Mouse (Mus musculus) gastrocnemius, adult 8-10 months (tissue): ENCODE results near the gene Elp4. TPM values are rescaled to one million over a fixed set of nuclear protein-coding genes. Genes with fewer than 3 reads are reported as not detected.

Experiments
- DNase-seq, 2 experiments: peaks; one replicate each; pipeline ENCODE4 v3.0.0; 2022; ENCODE audit warnings: low spot score in 2 of 2
- total RNA-seq, 4 experiments: library from RNA; stranded (reverse); gene quantifications; 2 replicates each; pipeline ENCODE4 v1.2.4; 2022

The Elp4 gene
- total RNA-seq, 4 experiments from 2014 or later, result 8.1 to 10.2 (median 8.9) TPM

DNA sequence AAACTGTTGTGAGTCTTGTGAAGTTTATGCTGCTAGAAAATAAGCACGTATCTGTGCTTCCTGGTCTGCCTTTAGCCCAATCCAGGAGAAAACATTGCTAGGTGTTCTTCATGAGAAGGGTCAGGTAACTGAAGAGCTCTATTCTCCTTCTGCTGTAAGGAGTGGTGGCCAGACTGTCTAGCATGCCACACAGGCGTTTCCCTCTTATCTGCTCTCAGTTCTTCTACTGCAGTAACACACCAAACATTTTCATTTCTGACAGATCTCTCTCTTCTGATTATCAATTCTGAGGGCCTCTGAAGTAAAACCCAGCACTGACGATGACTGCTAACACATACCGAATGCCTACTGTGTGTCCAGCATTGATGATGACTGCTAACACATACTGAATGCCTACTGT lies 98.3 kb downstream of the Elp4 start:
- DNase-seq, result no peak

DNA sequence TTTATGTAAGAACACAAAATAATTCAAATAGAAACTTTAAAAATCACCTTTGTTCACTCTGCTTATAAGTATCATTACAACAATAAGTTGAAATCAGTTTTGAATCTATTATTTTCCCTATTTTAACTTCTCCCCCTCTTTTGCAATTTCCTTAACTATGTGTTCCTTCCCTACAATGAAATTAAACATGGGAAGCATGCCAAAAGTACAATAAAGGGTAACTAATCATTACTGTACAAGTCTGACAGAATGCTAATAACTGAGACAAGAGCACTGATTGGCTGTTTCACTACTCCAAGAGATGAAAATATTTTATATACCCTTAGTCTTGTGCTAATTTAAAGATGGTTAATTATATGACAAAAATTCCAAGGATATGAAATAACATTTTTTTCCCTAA lies 99.2 kb downstream of the Elp4 start:
- DNase-seq, result no peak

DNA sequence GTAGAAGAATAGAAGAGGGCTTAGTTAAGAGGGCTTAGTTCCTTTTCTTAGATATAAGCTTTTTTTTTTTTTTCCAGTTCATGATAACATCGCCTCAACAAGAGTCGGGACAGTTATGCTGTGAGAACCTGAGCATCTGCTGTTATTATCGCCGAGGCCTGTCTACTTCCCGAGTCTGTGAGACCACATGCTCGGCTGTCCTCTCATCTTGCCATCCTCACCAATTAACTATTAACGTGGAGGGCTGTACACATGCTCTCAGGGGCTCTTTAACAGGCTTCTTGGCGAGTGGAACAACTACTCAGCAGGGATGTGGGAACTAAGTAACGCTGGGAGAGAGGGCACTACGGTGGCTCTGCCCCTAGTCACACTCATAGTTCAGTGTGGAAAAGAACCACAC lies 99.9 kb downstream of the Elp4 start:
- no peak for DNase-seq

DNA sequence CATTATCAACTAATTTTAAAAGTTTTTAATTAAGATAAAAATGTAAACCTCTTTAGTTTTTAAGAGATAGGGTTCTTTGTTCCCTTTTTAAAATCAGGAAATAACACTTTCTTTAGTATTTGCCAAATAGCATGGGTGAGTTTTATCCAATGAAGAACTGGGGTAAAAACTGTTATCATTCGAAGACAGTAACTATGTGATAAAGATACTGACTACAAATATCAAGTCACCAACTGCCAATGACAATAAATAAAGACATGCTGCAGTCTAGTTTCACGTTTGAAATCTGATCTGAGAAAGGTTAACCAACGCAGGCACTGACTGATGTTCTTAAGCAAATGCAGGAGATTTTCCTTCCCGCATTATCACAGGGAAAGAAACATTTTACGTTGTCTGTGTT lies 100.9 kb downstream of the Elp4 start:
- DNase-seq, result no peak

DNA sequence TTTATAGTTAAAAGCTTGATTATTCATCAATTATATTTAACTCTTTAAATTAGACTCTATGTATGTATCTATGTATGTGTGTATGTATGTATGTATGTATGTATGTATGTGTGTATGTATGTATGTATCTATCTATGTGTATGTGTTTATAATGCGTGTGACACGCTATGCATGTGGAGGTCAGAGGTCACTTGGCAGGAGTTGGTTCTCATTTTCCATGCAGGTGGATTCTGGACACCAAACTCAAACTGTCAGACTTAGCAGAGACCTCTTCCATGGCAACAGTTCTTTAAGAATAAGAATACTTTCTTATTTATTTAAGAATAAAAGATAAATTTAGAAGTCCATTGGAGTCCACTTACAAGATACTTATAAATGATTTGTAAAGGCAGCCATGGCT lies 101.5 kb downstream of the Elp4 start:
- DNase-seq, result no peak

DNA sequence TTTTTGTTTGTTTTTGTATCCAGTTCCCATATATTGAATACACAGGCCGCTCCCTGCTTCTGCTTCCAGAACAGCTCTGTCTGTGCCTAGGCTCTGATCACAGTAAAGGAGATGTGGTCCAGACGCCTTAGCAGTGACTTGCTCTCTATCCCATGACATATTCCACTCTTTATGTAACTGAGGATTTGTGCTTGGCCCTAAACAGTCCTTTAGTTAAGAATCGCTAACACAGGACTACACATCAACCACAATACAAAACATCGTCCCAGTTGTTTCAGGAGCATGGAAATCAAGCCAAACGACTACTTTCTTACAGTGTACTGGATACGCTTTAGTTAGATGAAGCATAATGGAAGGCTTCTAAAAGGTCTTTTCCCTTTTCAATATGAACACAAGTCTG lies 102.8 kb downstream of the Elp4 start:
- no peak for DNase-seq

DNA sequence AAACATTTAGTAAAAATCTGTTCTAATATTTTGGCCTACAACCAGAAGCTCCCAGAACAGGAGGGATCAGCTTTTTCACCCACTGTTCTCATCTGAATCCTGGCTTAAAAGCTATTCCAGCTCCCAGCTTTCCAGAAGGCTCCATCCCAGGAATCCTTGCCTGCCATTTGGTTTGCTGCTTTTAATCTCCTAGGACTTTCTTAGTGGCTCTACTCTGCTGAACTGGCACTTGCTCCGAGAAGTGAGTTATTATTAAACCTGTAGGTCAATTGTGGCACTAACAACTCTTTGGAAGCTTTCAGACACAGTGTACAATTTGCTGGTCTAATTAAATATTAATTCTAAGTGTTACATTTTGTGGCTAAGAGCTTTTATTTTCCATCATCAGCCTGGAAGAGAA lies 103.7 kb downstream of the Elp4 start:
- no peak for DNase-seq

DNA sequence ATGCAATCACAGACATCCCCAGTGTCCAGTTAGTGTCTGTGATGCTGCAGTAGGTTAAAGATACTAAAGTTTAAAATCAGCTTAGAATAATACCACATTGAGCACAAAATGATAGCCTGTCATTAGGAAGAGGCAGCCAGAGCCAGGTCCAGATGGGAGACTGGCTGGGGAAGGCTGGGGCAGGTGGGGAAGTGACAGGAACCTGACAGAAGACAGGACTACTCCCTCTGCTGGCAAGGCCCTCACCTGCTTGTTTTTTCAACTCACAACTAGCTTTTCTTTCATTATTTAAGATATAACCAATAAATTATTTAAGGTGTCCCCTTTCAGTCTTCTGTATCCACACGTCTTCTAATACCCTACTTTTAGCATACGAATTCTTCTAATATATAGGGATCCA lies 104.5 kb downstream of the Elp4 start:
- no peak for DNase-seq

DNA sequence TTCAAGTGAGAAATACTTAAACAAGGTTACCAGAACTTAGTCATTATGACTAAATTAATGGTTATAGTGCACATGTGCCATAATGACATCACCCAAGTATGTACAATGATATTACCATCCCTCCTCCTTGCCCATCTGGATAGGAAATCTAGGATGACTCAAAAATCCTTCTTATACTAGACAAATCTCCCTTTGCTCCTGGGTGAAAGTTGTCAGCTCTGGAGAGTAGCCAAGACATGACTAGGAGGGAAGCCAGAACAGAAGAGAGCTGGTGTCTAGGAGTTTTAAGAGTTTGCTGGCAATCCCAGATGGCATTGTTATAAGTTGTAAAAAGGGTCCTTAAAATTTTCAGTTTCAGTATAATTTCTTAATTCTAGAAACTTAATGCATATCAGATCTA lies 106.5 kb downstream of the Elp4 start:
- no peak for DNase-seq

DNA sequence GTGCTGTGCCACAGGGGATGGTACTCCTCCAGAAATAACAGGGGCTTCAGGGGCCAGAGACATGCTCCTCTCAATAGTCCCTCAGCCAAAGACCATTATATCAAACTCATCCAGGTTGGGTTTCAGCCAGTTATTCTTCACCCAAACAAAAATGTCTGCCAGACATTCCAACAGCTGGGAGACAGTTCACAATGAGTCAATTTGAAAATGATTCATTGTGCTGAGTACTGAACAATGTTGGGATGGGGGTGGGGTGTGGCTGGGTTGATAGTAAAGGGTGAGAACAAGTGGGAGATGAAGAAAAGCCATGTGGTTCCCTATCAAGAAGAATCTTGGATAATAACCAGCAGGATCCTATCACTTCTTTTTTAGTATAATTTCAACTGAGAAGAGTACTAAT lies 108.3 kb downstream of the Elp4 start:
- DNase-seq, result no peak

DNA sequence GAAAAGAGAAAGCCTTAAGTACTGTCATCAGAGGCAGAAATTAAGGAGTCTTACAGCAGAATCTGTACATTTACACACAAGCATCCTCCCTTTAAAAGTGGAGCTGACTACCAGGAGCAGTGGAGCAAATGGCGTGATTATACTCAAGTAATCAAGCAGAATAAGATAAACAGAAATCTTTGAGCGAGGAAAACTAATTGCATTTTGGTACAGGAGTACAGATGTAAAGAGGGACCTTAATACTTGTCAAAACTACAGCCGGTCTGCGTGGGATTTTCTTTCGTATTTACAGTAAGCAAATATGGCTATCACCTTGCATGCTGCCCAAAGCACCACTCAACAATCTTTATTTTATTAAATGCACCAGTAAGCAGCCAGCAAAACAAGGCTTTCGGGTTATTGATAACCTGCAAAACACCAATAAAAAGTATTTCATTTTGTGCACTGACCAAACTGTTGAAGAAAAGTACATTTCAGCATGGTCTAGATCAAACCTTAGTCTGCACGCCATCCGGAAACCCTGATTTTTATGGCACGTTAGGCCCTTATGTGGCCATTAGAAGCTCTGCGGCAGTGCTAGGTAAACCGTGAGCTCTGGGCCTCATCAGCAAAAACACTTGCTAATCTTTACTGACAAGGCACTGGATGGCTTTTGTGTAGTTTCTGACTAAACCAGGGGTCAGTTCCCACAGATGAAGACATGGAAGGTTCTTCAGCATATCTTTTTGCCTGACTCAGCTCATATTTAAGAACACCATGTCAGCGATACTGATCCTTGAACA lies 111.8 kb downstream of the Elp4 start:
- DNase-seq, result no peak

DNA sequence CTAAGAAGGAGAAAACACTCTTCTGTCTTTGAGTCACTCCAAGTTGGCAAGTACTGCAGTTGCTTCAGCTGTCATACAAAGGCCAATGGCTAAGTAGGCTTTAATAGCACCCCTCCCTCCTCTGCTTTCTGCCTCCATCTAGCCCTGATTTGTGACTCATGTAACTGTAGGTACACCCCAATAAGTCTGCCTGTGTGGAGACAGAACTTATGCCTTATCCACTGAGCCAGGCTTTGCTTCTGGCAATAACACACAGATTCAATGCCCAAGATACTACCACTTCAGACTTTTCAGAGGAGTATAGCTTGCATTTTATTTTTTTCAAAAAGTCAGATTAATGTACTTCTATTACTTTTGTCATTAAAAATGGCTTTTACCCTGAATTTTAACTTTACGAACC lies 114.4 kb downstream of the Elp4 start:
- DNase-seq, result no peak

DNA sequence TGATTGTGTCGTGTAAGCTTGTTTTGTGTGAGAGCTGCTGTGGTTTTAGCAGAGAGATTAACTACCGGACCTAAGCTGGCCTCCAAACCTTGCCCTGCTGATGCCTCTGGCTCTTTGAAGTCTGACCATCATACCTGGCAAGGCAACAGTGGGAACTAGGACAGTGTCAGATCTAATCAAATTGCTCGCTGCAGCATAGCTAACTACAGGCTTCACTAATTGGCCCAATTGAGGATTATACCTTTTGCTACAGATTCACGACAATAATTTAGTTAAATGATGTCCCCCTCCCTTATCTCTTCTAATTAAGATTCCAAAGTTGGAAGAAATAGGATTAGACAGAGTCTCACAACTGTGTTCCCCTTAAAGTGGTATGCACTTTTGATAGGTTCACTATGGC lies 116.6 kb downstream of the Elp4 start:
- DNase-seq, result no peak

DNA sequence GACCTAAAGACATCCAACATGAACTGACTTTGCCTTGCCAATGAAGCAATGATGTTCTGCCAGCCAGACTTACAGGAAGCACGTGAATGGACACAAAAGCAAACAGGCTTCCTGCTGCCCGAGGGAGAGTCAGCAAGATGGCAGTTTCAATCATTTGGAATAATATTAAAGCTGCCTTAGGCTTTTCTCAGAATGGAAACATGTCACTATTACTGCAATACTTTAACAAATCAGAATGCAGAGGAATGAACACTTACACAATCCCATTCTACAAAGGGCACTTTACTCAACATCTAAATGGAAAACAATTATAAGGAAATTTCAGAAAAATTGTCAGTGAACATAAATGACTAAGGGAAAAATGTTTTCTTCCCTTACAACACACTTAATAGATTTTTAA lies 117.4 kb downstream of the Elp4 start:
- no peak for DNase-seq

DNA sequence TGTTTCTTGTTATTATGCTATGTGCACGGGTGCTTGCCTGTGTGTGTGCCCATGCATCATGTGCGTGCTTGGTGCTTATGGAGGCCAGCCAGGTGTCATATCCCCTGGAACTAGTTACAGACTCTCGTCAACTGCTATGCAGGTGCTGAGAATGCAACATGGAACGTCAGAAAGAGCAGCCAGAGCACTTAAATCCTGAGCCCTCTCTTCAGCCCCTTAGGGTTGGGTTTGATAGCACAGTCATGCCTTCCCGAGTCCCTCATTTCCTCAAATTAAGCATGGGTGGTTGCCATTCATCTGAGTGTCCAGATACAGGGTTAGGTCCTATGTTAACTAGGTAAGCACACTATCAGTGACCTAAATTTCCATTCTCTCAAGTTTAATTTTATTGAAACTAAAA lies 121.5 kb downstream of the Elp4 start:
- no peak for DNase-seq

DNA sequence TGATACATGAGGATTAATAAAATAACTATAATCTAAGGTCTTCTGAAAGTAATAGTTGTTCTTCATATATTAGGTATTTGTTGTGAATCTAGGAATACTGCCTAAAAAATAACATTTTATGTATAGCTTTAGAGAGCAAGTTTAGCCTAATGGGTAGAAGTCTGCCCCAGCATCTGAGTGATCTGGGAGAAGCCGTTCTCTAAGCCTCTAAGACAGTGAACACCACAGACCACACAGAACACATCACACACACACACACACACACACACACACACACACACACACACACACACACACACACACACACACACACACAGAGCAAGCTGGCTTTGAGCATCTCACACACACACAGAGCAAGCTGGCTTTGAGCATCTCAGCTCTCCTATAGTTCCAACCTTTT lies 123.6 kb downstream of the Elp4 start:
- no peak for DNase-seq

DNA sequence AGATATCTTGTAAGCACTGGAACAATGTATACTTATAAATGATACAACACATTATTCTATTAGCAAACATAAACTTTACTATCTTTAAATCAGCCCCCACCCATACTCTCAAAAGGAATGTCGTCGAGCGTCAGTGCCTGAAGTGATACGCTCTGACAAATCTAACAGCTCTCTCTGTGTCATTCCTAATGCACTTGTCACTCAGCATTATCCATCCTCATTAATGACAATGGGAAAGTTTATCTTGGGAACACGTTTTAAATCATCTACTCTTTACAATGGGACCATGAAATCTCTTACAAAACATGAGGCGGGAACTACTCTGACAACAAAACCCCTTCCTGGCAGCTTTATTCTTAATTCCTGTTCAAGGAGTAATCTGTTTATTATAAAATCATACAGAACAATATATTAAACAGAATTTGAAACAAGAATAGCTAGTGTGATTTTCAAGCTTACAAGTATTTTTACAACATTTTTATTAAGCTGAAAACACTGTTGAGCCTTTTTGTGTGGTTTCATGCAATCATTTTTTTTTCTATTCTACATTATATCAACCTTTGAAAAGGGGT lies 125.0 kb downstream of the Elp4 start:
- no peak for DNase-seq

DNA sequence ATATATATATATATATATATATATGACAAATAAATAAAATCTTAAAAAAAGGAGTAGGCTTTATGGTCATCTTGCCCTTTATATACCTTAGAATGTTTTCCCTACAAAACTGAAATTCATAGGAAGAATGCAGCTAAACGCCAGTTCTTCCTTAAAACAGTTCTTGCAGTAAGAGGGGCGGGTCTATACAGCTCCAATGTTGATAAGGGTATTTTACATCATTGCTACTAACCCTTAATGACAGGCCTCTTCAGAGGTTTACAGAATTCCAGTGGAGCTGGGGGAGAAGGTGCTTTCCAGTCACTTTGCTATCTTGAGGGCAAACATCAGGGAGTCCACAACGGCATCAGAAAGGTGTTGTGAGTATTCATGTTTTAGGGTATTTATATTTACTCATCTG lies 133.1 kb downstream of the Elp4 start:
- DNase-seq, result no peak

DNA sequence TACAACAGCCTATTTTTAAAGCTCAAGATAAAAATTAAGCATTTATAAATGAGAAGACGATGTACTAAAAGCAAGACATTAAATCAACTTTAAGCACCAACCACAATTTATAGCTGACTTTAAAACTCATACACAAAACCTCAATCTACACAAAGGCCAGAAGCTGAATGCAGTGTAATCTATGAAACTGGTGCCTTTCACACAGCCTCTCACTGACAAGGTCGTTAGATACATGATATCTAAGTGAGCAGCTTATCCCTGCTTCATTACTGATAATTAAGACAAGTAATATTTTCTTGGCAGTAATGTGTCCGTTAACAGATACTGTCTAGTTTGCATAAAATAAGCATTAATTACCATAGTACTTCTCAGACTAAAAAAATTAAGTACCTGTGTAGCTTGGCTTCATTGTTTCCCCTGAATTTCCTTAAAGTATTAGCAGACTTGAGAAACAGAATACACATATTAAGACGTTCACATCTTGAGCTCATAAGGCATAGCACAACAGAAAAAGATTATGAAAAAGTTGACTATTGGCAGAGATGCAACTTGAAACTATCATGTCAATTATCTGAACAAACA lies 134.5 kb downstream of the Elp4 start:
- DNase-seq, result no peak

DNA sequence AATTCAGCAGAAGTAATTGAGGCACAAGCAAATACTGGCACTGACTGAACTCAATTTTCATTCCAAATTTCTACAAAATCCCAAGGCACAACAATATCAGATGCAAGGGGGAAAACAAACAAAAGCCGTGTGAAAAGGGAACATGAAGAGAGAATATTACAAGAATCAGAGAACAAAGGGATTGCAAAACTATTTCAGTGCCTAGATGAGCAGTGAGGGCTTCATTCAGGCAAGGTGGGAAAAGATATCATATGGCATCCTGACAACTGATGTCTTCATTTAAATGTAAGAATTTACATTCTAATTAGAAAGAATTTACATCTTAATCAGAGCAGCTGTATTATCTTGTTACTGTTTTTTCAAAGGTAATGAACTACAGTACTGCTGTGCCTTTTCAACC lies 150.9 kb downstream of the Elp4 start:
- no peak for DNase-seq

DNA sequence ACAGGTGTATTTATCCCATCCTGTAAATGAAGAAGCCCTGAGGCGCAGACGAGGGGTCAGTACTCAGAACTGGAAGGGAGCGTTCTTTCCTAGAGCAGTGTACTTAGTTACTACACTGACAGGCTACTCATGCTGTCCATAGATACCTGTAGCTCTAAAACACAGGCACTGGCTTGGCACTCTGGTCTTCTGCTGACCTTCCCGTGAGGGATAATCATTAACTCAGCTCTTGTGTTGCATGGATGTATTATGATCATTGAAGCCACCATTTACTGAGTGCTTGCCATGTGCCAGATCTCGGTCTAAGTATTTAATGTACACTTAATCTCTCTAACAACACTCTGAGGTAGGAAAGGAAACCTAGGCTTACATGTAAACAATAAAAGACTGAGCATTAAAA lies 155.3 kb downstream of the Elp4 start:
- no peak for DNase-seq

DNA sequence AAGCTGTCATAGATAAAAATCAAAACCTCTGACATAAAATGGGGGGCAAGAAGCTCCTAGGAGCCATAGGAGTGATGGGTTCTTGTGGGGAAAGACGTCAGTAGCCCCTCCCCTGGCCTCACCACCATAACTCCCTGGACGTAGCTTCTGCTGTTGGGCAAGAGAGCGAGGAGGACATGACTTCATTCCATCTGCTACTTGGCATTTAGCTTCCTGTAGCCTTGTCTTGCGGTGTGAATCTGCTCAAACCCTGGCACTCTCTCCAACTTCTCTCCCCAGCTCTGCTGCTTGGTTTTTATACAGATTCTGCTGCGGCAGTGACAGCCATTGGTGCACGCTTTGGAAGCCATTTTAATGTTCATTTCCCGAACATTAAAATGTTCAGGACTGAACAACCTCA lies 157.5 kb downstream of the Elp4 start:
- DNase-seq, result no peak

DNA sequence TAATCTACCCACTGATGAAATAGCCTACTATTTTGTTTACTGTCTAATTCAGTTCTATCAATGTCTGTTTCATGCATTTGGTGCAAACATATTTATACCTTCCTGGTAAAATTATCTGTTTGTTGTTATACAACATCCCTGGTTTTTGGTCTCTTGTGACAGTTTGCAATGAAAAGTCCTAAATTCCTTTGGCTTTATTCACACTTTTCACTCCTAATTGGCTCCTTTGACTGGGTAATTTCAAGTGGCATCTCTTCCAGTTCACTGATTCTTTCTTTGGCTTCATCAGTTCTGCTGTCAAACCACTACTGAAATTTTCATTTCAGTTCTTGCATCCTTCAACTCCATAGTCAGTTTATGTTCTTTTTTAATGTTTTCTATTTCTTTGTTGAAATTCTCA lies 168.2 kb downstream of the Elp4 start:
- DNase-seq, result no peak
